Mouse (Mus musculus) lung, embryonic 14.5 days (tissue): ENCODE data around the gene Chrdl1. TPM values are rescaled to one million over a fixed set of nuclear protein-coding genes. Genes with fewer than 3 reads are reported as not detected.

Experiments used
- ATAC-seq: fragments of 200-750 bp; cut with Nextera tagmentation; 2 replicates; pipeline ENCODE4 v1.8.0; 2017; ENCODE audit warnings: mild to moderate bottlenecking, moderate TSS enrichment, moderate library complexity; ENCODE audit not compliant: insufficient read depth
- DNase-seq: peaks from one replicate; pipeline ENCODE4 v3.0.0-alpha.2; 2015
- H3K27ac ChIP-seq: fragments of 300-500 bp; sonication (generic); 2 replicates; pipeline ENCODE4 v1.5.1; 2014; ENCODE audit warnings: low read depth, mild to moderate bottlenecking, moderate library complexity
- H3K27me3 ChIP-seq: fragments of 300-500 bp; sonication (generic); 2 replicates; pipeline ENCODE4 v1.6.1; 2014; ENCODE audit warnings: low read length, control low read depth; ENCODE audit not compliant: insufficient read depth
- H3K36me3 ChIP-seq: fragments of 300-500 bp; sonication (generic); 2 replicates; pipeline ENCODE4 v1.6.1; 2014; ENCODE audit warnings: control low read depth; ENCODE audit not compliant: insufficient read depth
- H3K4me1 ChIP-seq: fragments of 300-500 bp; sonication (generic); 2 replicates; pipeline ENCODE4 v1.6.1; 2014; ENCODE audit warnings: antibody characterized with exemption, control low read depth; ENCODE audit not compliant: insufficient read depth
- H3K4me2 ChIP-seq: fragments of 300-500 bp; sonication (generic); 2 replicates; pipeline ENCODE4 v1.6.1; 2014; ENCODE audit warnings: mild to moderate bottlenecking
- H3K4me3 ChIP-seq: fragments of 300-500 bp; sonication (generic); 2 replicates; pipeline ENCODE4 v1.5.1; 2014; ENCODE audit warnings: low read depth, low read length
- H3K9ac ChIP-seq: fragments of 300-500 bp; sonication (generic); 2 replicates; pipeline ENCODE4 v1.6.1; 2014
- H3K9me3 ChIP-seq: fragments of 300-500 bp; sonication (generic); 2 replicates; pipeline ENCODE4 v1.6.1; 2016; ENCODE audit warnings: low read depth, low read length, control low read depth
- CTCF ChIP-seq: IDR thresholded peaks from 2 replicates; pipeline ENCODE4 v1.5.1; 2016; ENCODE audit warnings: antibody characterized with exemption, low read depth
- WGBS: fragments of 180-500 bp; shearing (Covaris S2); extraction: QIAGEN DNeasy Blood & Tissue Kit; methylation state at CpG from one replicate; pipeline ENCODE4 v1.1.7; 2014; 5-methylcytosine and 5-hydroxymethylcytosine counted together
- polyA plus RNA-seq: library from polyadenylated mRNA; unstranded; fragments of >200 nt; fragmentation: Nextera tagmentation; extraction: Ambion mirVana; gene quantifications from 2 replicates; pipeline ENCODE4 v1.2.1, GENCODE M21; 2014

The Chrdl1 gene
- polyA plus RNA-seq, 1 experiment from 2014 or later = 3.4 TPM

DNA sequence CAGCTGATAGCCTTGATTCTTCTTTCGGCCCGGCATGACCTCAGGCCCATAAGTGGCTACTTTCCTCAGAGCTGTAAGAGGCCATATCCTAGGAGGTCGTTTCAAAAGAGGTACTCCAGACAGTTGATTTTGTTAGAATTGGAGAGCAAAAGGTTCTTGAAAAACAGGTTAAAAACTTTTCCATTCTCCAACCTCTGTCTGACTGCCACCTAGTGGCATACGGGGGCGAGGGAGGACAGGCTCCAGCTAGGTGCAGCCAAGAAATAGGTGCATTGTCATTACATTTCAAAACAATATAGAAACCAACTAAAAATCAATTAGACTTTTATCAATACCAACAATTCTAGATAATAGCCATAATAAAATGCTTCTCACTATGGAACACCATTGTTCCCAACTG, 118.9 kb downstream of the Chrdl1 start:
- Histone ChIP-seq H3K9ac (no peak overlapping the region), H3K27ac (no peak overlapping the region), H3K36me3 (no peaks in the 10 kb centered on the region), H3K27me3 (no peaks in the 10 kb centered on the region), H3K4me1 (no peaks in the 10 kb centered on the region), H3K4me2 (no peak overlapping the region), H3K4me3 (no peak overlapping the region), H3K9me3 (no peaks in the 10 kb centered on the region)
- ATAC-seq (no peak), DNase-seq (peak; percentile 23)
- peak; percentile 48 for TF ChIP-seq CTCF
- WGBS = 34% methylated on average over 5 of the region's 5 CpGs

DNA sequence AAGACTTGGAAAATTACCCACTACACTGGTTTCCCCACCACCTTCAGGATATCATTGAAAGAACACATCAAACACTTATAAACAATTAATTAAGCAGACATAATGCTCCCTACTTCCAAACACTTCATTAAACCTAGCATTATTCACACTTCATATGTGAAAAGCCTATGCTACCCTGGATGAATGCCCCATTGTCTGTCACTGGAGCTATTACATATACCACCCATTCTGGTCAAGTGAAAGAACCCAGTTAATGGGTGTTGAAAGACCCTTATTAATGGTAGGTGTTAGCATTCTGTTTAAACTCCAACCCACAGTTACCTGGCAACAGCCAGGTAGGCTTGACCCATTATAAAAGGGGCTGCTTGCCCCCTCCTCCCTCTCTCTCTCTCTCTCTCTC, 143.4 kb downstream of the Chrdl1 start:
- H3K4me1 ChIP-seq = no peaks in the 10 kb centered on the region
- H3K4me2 ChIP-seq = no peak overlapping the region
- TF ChIP-seq CTCF = no peak
- no peaks in the 10 kb centered on the region for H3K9me3 ChIP-seq
- no peaks in the 10 kb centered on the region for H3K36me3 ChIP-seq
- DNase-seq = no peak
- H3K27me3 ChIP-seq = no peaks in the 10 kb centered on the region
- no peak overlapping the region for H3K9ac ChIP-seq
- no peak overlapping the region for H3K4me3 ChIP-seq
- no peak for ATAC-seq
- no peak overlapping the region for H3K27ac ChIP-seq

Other genes starting within 250 kb of the Chrdl1 start
- gene Pak3, start 124.3 kb upstream of the Chrdl1 start, polyA plus RNA-seq = 10.6 and 11.7 TPM in 2 replicates